Mouse (Mus musculus) embryonic facial prominence, embryonic 10.5 days (tissue): Measurements from ENCODE around the gene Pnmal1. TPM values are rescaled to one million over a fixed set of nuclear protein-coding genes. Genes with fewer than 3 reads are reported as not detected.

Source experiments
- DNase-seq: peaks from one replicate; pipeline ENCODE4 v3.0.0-alpha.2; 2017; ENCODE audit warnings: low spot score
- H3K27ac ChIP-seq: fragments of 300-500 bp; sonication (generic); replicated peaks from 2 replicates; pipeline ENCODE4 v1.5.1; 2016; ENCODE audit warnings: mild to moderate bottlenecking
- H3K27me3 ChIP-seq: fragments of 300-500 bp; sonication (generic); replicated peaks from 2 replicates; pipeline ENCODE4 v1.6.1; 2016; ENCODE audit warnings: low read depth, mild to moderate bottlenecking; ENCODE audit not compliant: poor library complexity, severe bottlenecking
- H3K36me3 ChIP-seq: fragments of 300-500 bp; sonication (generic); replicated peaks from 2 replicates; pipeline ENCODE4 v1.6.1; 2016; ENCODE audit warnings: mild to moderate bottlenecking, moderate library complexity
- H3K4me1 ChIP-seq: fragments of 300-500 bp; sonication (generic); 2 replicates; pipeline ENCODE4 v1.6.1; 2016
- H3K4me3 ChIP-seq: fragments of 300-500 bp; sonication (generic); 2 replicates; pipeline ENCODE4 v1.5.1; 2016; ENCODE audit warnings: mild to moderate bottlenecking, moderate library complexity
- H3K9me3 ChIP-seq: fragments of 300-500 bp; sonication (generic); 2 replicates; pipeline ENCODE4 v1.6.1; 2016; ENCODE audit warnings: mild to moderate bottlenecking
- WGBS: fragments of 180-500 bp; shearing (Covaris S2); methylation state at CpG from one replicate; pipeline ENCODE4 v1.1.7; 2016; 5-methylcytosine and 5-hydroxymethylcytosine counted together
- polyA plus RNA-seq: library from polyadenylated mRNA; unstranded; fragments of >200 nt; fragmentation: Nextera tagmentation; extraction: Ambion mirVana; gene quantifications from 2 replicates; pipeline ENCODE4 v1.2.1, GENCODE M21; 2016

The Pnmal1 gene
- 3.4 and 4.0 TPM in 2 replicates for polyA plus RNA-seq

DNA sequence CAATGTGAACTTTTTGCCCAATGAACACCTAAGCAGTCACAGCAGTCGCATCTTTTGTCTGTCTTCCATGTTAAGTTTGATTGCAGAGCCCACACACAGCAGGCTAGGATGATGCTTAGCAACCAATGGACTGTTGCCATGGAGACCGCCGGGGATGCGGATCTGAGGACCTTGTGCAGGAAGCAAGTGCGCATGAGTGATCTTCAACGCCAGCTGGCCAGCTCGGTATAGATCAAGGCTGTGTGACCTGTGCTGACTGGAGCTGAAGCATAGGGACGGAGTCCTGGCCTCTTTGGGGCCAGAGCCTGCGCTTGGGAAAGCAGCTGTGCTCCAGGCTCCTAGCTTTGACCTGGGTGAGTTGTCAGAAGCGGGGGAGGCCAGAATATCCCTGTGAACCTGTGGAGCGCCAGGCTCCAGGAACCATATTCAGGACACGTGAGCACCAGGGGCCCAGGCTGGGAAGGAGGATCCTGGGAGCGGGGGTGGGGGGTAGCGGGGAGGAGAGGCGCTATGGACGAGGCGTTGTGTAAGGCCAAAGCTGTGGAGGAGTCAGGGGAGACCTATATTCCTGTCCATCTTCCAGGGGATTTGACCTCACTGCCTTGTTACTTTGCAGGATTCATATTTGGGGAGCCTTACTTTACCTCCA, at the start of gene Pnmal1:
TSS of gene Pnmal1 (plus strand) at position 141 of the 649 bp plus-strand sequence.
- H3K4me1 ChIP-seq = peaks cover 27% of the 10 kb centered on the region
- H3K4me3 ChIP-seq = peak within 1 kb of the TSS; percentile 46
- 0 out of 2 replicates have a peak, but pooled peaks cover 2% of the 10 kb centered on the region for H3K9me3 ChIP-seq
- H3K27me3 ChIP-seq = peaks cover 4% of the 10 kb centered on the region; the same call in 1 of the 2 replicates
- DNase-seq = peak; percentile 90
- WGBS = 25% methylated on average over 17 of the region's 17 CpGs
- H3K27ac ChIP-seq = peak within 1 kb of the TSS; percentile 82
- H3K36me3 ChIP-seq = no peaks in the 10 kb centered on the region

GRCm38 (mm10) chr7:16909909-16910308, 49.6 kb upstream of the Pnmal1 start:
- DNase-seq = no peak
- H3K9me3 ChIP-seq = no peaks in the 10 kb centered on the region
- H3K27ac ChIP-seq = no peak overlapping the region
- H3K4me3 ChIP-seq = no peak overlapping the region
- peaks cover 17% of the 10 kb centered on the region for H3K27me3 ChIP-seq
- 59% methylated on average over 10 of the region's 10 CpGs for WGBS
- peaks cover 13% of the 10 kb centered on the region for H3K36me3 ChIP-seq
- peaks cover 49% of the 10 kb centered on the region for H3K4me1 ChIP-seq

DNA sequence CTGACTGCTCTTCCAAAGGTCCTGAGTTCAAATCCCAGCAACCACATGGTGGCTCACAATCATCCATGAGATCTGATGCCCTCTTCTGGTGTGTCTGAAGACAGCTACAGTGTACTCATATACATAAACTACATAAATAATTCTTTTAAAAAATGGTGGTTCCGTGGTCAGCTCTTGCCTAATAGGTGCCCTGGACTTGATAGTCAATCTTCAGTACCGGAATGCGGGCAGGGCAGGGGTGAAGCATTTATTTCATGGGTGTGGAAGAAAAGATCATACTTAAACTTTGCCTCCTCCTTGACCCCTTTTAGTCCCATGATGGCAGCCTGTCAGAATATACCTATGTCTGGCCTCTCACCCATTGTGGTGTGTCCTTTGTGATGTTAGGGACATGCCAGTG, 47.6 kb upstream of the Pnmal1 start:
- peaks cover 33% of the 10 kb centered on the region for H3K36me3 ChIP-seq
- H3K27me3 ChIP-seq = peaks cover 17% of the 10 kb centered on the region
- no peak overlapping the region for H3K27ac ChIP-seq
- no peak overlapping the region for H3K4me3 ChIP-seq
- no peak for DNase-seq
- H3K9me3 ChIP-seq = no peaks in the 10 kb centered on the region
- H3K4me1 ChIP-seq = peaks cover 30% of the 10 kb centered on the region
- WGBS = 90% methylated on average over 3 of the region's 3 CpGs

DNA sequence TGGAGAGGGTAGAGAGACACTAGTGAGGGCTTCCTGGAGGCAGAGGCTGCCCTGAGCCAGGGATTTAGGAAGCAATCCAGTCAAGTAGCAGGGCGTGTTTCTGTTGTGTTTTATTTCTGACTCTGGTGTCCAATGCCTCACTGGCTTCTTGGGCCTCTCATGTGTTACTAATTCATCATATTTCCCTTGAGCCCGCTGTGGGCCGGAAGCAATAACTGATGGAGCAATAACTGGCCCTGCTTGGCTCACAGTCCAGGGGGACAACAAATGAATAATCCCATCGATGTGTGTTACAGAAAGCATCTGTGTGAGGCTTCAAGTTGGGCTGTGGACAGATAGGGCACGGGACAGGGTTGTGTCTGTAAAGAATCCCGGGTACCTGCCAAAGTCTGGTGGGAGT, 47.1 kb upstream of the Pnmal1 start:
- Histone ChIP-seq H3K9me3 (no peaks in the 10 kb centered on the region), H3K27me3 (peaks cover 17% of the 10 kb centered on the region), H3K4me3 (no peak overlapping the region), H3K27ac (no peak overlapping the region), H3K36me3 (peaks cover 38% of the 10 kb centered on the region), H3K4me1 (peaks cover 30% of the 10 kb centered on the region)
- 81% methylated on average over 6 of the region's 6 CpGs for WGBS
- DNase-seq = no peak

DNA sequence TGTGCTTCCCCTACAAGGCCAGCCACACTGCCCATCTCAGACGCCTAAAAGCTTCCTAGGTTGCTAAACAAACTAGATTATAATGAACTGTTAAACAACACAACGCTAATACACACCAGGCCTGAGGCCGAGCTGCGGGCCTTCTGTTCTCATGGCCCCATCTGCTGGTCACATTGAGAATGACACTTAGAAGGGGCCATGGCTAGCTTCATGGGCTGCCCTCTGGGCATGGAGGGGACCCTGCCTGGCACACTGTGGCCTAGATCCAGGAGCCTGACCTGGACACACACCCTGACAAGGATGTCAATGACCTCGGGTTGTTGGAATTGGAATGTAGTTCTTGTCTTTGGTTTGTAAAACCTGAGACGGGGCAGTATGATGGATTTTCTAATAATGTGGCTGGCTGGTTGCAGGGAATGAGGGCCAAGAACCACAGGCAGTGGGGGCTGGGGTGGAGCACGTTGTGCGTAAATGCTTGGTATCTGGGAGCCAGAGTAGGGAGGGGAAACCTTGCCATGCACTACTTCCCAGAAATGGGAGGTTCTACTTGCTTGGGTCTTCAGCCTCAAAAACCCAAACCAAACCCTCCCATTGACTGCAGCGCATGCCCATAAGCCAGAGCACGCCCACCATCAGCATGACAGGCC, 45.5 kb upstream of the Pnmal1 start:
- peak; percentile 75 for DNase-seq
- Histone ChIP-seq H3K4me1 (peaks cover 29% of the 10 kb centered on the region), H3K27ac (no peak overlapping the region), H3K4me3 (no peak overlapping the region), H3K27me3 (peaks cover 10% of the 10 kb centered on the region; the same call in 1 of the 2 replicates), H3K9me3 (no peaks in the 10 kb centered on the region), H3K36me3 (peaks cover 53% of the 10 kb centered on the region)
- WGBS = 41% methylated on average over 10 of the region's 10 CpGs

DNA sequence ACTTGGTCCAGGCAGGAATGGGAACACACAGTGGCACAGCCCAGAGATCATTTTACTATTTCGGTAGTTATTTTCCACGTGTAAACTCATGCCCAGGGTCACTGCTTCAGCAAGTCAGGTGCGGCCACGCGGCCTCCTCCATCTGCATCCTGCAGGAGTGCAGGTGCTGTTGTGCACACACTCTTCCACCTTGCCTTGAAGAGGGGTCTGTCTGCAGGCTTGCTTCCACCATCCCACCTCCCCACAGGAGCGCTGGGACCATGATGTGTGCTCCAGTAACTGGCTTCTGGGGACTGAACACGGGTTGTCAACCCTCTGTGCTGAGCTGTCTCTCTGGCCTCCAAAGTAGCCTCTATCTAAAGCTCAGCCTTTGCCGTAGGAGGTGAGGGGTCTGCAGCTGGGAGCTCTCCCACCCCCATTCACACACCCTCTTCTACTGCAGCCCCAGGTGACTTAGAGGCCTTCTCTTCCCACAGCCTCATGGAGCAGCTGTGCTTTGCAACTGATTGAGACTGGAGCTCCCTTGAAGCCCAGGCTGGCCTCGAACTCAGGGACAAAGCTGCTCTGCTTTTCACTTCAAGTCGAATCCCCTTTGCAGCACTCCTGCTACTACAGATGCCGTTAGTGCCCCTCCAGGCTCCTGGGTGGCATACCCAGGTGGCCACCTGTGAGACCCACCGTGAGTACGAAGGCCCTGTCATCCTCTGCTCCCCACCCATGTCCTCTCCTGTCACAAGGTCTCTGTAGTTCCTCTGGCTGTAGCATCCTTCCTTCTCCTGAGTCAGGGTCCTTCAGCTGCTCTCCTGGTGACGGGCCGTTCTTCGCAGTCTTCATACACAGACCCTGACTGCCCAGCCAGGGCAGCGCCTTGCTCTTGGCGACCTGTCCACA, 44.8 kb upstream of the Pnmal1 start:
- DNase-seq = no peak
- peak overlapping the region; percentile 15; the same call in 1 of the 2 replicates for H3K4me3 ChIP-seq
- H3K36me3 ChIP-seq = peaks cover 61% of the 10 kb centered on the region
- H3K27me3 ChIP-seq = peaks cover 3% of the 10 kb centered on the region; the same call in 1 of the 2 replicates
- H3K27ac ChIP-seq = no peak overlapping the region
- no peaks in the 10 kb centered on the region for H3K9me3 ChIP-seq
- H3K4me1 ChIP-seq = peaks cover 29% of the 10 kb centered on the region
- WGBS = 83% methylated on average over 18 of the region's 18 CpGs

GRCm38 (mm10) chr7:16915461-16916340, 43.8 kb upstream of the Pnmal1 start:
- Histone ChIP-seq H3K4me1 (peaks cover 33% of the 10 kb centered on the region), H3K27me3 (no peaks in the 10 kb centered on the region), H3K27ac (no peak overlapping the region), H3K36me3 (peaks cover 68% of the 10 kb centered on the region), H3K9me3 (no peaks in the 10 kb centered on the region), H3K4me3 (no peak overlapping the region)
- WGBS = 93% methylated on average over 32 of the region's 32 CpGs
- no peak for DNase-seq

DNA sequence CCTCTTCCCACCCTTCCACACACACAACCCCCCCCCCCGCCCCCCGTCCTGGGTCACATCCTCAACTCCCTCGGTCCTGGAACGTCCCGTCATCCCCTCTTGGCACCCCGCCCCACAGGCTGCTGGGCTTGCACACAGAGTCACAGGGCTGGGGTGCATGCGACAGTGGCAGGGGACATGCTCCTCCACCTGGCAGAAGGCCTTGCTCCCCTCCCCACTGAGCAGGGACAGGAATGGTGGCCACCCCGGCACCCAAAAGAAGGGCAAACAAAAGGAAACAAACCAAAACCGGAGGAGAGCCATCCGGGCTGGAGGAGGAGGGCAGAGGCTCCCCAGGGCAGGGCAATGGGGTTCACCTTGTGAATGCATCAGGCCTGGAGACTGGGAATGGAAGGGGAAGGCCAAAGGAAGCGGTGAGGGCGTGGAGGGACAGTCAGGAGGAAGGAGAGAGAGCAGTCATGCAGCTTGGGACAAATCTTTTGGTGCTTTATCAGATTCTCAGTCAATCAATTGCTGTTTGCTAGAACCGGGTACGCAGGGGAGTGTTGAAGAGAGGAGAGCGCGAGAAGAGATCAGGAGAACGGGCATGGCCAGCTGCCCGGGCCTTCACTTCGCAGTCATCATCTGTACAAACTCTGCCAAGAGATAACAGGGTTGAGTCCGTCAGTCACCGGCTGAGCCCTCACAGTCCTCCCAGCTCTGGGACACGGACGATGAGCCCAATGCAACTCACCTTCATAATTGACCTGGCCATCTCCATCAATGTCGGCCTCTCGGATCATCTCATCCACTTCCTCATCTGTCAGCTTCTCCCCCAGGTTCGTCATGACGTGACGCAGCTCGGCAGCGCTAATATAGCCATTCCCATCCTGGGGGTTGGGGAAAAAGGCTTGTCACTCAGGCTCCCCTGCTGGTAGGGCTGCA, 42.9 kb upstream of the Pnmal1 start:
- DNase-seq = no peak
- peaks cover 77% of the 10 kb centered on the region for H3K36me3 ChIP-seq
- 88% methylated on average over 30 of the region's 30 CpGs for WGBS
- no peaks in the 10 kb centered on the region for H3K27me3 ChIP-seq
- H3K4me1 ChIP-seq = peaks cover 42% of the 10 kb centered on the region
- H3K4me3 ChIP-seq = no peak overlapping the region
- no peaks in the 10 kb centered on the region for H3K9me3 ChIP-seq
- H3K27ac ChIP-seq = no peak overlapping the region

DNA sequence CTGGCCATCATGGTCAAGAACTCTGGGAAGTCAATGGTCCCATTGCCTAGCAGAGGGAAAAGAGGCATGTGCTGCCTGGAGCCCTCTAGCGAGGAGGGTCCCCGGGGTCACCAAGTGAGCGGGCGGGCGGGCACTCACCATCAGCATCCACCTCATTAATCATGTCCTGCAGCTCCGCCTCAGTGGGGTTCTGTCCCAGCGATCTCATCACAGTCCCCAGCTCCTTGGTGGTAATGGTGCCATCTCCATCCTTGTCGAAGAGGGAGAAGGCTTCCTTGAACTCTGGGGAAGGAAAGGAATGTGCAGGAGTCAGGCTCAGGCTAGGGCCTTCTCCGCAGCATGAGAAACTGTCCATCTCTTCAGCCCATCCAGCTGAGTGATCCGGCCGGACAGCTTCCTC, 42.0 kb upstream of the Pnmal1 start:
- no peak for DNase-seq
- Histone ChIP-seq H3K27ac (no peak overlapping the region), H3K36me3 (peaks cover 85% of the 10 kb centered on the region), H3K27me3 (no peaks in the 10 kb centered on the region), H3K4me3 (no peak overlapping the region), H3K4me1 (peaks cover 49% of the 10 kb centered on the region), H3K9me3 (no peaks in the 10 kb centered on the region)
- 85% methylated on average over 11 of the region's 11 CpGs for WGBS

DNA sequence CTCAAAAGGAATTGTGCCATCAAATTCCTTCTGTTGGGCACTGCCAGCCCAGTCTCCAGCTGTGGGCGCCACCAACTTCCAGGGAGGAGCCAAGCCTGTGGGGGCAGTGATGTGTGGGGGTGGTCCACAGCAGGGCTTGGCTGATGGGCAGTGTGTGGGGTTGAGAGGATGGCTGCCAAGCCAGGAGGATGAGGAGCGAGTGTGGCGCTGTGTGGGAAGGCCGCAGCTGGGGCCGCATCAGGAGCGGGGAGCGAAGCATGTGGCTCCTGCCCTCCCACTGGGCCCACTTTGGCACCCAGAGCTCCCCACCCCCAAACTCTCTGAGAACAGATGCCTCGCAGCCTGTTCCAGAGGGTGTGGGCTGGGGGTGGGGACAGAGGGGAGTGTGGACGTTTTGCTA, 41.5 kb upstream of the Pnmal1 start:
- Histone ChIP-seq H3K36me3 (peaks cover 85% of the 10 kb centered on the region), H3K27ac (no peak overlapping the region), H3K27me3 (no peaks in the 10 kb centered on the region), H3K9me3 (no peaks in the 10 kb centered on the region), H3K4me1 (peaks cover 53% of the 10 kb centered on the region), H3K4me3 (no peak overlapping the region)
- no peak for DNase-seq
- WGBS = 89% methylated on average over 9 of the region's 9 CpGs

GRCm38 (mm10) chr7:16918670-16919069, 40.8 kb upstream of the Pnmal1 start:
- 84% methylated on average over 3 of the region's 3 CpGs for WGBS
- Histone ChIP-seq H3K9me3 (no peaks in the 10 kb centered on the region), H3K4me3 (no peak overlapping the region), H3K4me1 (peaks cover 53% of the 10 kb centered on the region), H3K27ac (no peak overlapping the region), H3K36me3 (peaks cover 84% of the 10 kb centered on the region), H3K27me3 (no peaks in the 10 kb centered on the region)
- no peak for DNase-seq
